Mouse (Mus musculus) small intestine, adult 2 months (tissue): ENCODE measurements around the gene Atp5s. TPM values are rescaled to one million over a fixed set of nuclear protein-coding genes. Genes with fewer than 3 reads are reported as not detected.

Experiments used
- H3K27ac ChIP-seq: fragments of 200-500 bp; 2 replicates; pipeline ENCODE4 v1.5.1; 2012; ENCODE audit warnings: low read depth, low read length, control low read depth, inconsistent platforms; ENCODE audit not compliant: insufficient read depth
- H3K27me3 ChIP-seq: fragments of 200-500 bp; 2 replicates; pipeline ENCODE4 v1.6.1; 2012; ENCODE audit warnings: mild to moderate bottlenecking, moderate library complexity, low read length, inconsistent platforms; ENCODE audit not compliant: control insufficient read depth, insufficient read depth
- H3K36me3 ChIP-seq: fragments of 200-500 bp; 2 replicates; pipeline ENCODE4 v1.6.1; 2012; ENCODE audit warnings: mild to moderate bottlenecking, low read length, control low read depth, inconsistent platforms; ENCODE audit not compliant: control insufficient read depth, insufficient read depth
- H3K4me1 ChIP-seq: fragments of 200-500 bp; 2 replicates; pipeline ENCODE4 v1.6.1; 2012; ENCODE audit warnings: low read length, inconsistent platforms, mixed read lengths; ENCODE audit not compliant: control insufficient read depth, insufficient read depth, insufficient read length
- H3K4me3 ChIP-seq: fragments of 200-500 bp; 2 replicates; pipeline ENCODE4 v1.5.1; 2012; ENCODE audit warnings: low read depth, mild to moderate bottlenecking, control low read depth, inconsistent platforms, low read length, moderate library complexity
- CTCF ChIP-seq: fragments of 200-500 bp; IDR thresholded peaks from 2 replicates; pipeline ENCODE4 v1.5.1; 2012; ENCODE audit warnings: low read depth, mild to moderate bottlenecking, control low read depth, inconsistent platforms, low read length, moderate library complexity, mixed read lengths; ENCODE audit not compliant: insufficient replicate concordance, insufficient read length; ENCODE audit errors: extremely low read depth
- POLR2A ChIP-seq: fragments of 200-500 bp; IDR thresholded peaks from 2 replicates; pipeline ENCODE4 v1.6.1; 2012; ENCODE audit warnings: low read depth, mild to moderate bottlenecking, control low read depth, inconsistent platforms, low read length, moderate library complexity
- WGBS: fragments of 180-500 bp; shearing (Covaris S2); methylation state at CpG from one replicate; pipeline ENCODE4 v1.1.7; 2018; 5-methylcytosine and 5-hydroxymethylcytosine counted together
- polyA plus RNA-seq: library from polyadenylated mRNA; depleted of rRNA; stranded (reverse); fragments of >200 nt; gene quantifications from 2 replicates; pipeline ENCODE4 v1.2.3, GENCODE M21; 2012; rRNA removed

The Atp5s gene
- polyA plus RNA-seq, 1 experiment = 7.9 TPM

DNA sequence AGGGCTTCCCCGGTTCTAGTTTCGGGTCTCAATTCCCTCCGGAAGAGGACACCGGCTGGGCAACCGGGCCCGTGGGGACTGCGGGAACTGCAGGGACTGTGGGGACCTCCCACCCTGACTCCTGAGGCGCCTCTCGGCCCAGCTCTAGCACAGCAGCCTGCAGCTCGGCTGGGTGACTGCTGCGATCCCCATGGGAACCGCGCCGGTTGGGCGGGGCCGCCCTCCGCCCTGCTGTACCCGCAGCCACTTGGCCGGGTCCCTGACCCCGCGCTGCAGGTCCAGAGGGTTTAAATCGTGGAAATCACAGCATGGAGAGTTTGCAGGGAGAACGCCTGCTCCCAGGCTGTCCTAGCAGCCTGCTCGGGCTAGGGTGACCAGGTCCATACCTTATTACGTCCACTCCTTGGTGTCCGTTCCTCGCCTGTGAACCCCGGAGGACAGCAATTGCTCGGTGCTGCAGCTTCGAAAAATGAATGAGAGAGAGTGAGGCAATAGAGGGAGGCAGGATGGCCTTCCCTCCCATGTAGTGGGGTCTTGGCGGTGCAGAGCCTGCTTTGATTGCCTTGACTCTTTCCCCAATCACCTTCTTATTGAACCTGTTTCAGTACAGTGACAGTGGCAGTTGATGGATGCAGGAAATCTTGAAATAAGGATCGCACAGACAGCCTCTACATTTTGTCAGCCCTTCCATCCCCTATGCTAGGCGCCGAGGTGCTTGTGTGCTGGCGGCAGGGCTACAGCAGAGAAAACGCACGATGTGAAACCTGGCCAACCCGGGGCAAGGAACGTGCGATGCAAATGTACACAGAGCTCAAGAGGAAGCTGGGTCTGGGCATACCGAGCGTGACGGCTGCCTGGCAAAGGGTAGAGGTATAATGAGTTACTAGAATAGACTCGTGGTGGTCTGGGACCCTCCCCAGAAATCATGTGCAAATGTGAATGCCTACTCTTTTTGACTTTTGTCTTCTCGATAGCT lies 66.1 kb downstream of the Atp5s start, which contains the start of gene Cdkl1:
Gene Cdkl1, minus strand, starts transcription at position 738 of the 976 bp plus-strand sequence.
- Histone ChIP-seq H3K27me3 (no peaks in the 10 kb centered on the region), H3K36me3 (no peaks in the 10 kb centered on the region), H3K27ac (no peak within 1 kb of the TSS), H3K4me1 (0 out of 2 replicates have a peak, but pooled peaks cover 5% of the 10 kb centered on the region), H3K4me3 (peak within 1 kb of the TSS; percentile 65)
- 1% methylated on average over 45 of the region's 45 CpGs for WGBS
- TF ChIP-seq CTCF = no peak
- no peak for TF ChIP-seq POLR2A

Other genes with a start within 250 kb of the Atp5s start
- 4.4 and 7.6 TPM in 2 replicates for gene Vcpkmt, start 141.9 kb upstream of the Atp5s start, polyA plus RNA-seq
- gene Sos2, start 43.1 kb upstream of the Atp5s start, polyA plus RNA-seq = 4.3 and 12.0 TPM in 2 replicates
- gene L2hgdh, start 77 bp upstream of the Atp5s start, polyA plus RNA-seq = 5.7 and 17.8 TPM in 2 replicates
- 0.29 and 0.52 TPM in 2 replicates for gene Cdkl1, start 66.3 kb downstream of the Atp5s start, polyA plus RNA-seq
- 0.37 and 0.41 TPM in 2 replicates for gene Atl1, start 167.7 kb downstream of the Atp5s start, polyA plus RNA-seq
- 4.6 and 5.1 TPM in 2 replicates for gene Map4k5, start 168.2 kb downstream of the Atp5s start, polyA plus RNA-seq